8 mouse cellular contexts compared by ENCODE assay signal in genomic region chr16:30188769-30189430, GRCm38 (mm10).
DNase-seq lines count a peak whose midpoint lies in the region; ATAC-seq and TF ChIP-seq lines count a peak whose summit lies in the region.

No protein-coding gene starts in this region.

- WGBS in bone marrow, adult 2 months = 71% methylated on average over 8 of the region's 8 CpGs
- WGBS in lung, embryonic 14.5 days = 62% methylated on average over 8 of the region's 8 CpGs

- DNase-seq in left cerebral cortex, adult 18-20 months (ENCODE audit: low spot score in 2 of 2) = peak; percentile 34 to 42
- no peak for DNase-seq in left cerebral cortex, adult 11 months (ENCODE audit: low spot score)
- DNase-seq in frontal cortex, adult 2 months (ENCODE audit: extremely low spot score in 1 of 2, low spot score in 1 of 2) = peak; percentile 47 to 55
- DNase-seq in kidney, adult 8-10 months = peak; percentile 94 to 96
- no peak for DNase-seq in lung, embryonic 14.5 days
- no peak for DNase-seq in embryo, embryonic 10 days (ENCODE audit: low spot score)
- DNase-seq in liver = no peak

- no peaks in the 10 kb centered on the region for H3K36me3 ChIP-seq in lung, embryonic 14.5 days (ENCODE audit: insufficient read depth)

- peak overlapping the region; percentile 28; the same call in 1 of the 2 replicates for H3K27ac ChIP-seq in bone marrow, adult 2 months (ENCODE audit: control insufficient read depth, insufficient read depth, low read depth, low read length, poor library complexity)
- peak overlapping the region; percentile 36 for H3K27ac ChIP-seq in lung, embryonic 14.5 days (ENCODE audit: low read depth)

- no peak for TF ChIP-seq CTCF in bone marrow, adult 2 months (IDR thresholded peaks at IDR 0.05; ENCODE audit: control insufficient read depth, insufficient read depth, low read length)
- TF ChIP-seq CTCF in lung, embryonic 14.5 days (IDR thresholded peaks at IDR 0.05; ENCODE audit: low read depth) = no peak

- H3K4me1 ChIP-seq in bone marrow, adult 2 months (ENCODE audit: control insufficient read depth, insufficient read depth, low read length) = peaks cover 22% of the 10 kb centered on the region
- peaks cover 55% of the 10 kb centered on the region for H3K4me1 ChIP-seq in lung, embryonic 14.5 days (ENCODE audit: insufficient read depth)

- H3K4me2 ChIP-seq in lung, embryonic 14.5 days = no peak overlapping the region

- no peak for TF ChIP-seq POLR2A in bone marrow, adult 2 months (IDR thresholded peaks at IDR 0.05; ENCODE audit: borderline replicate concordance, control insufficient read depth, low read depth, low read length)

- H3K9me3 ChIP-seq in lung, embryonic 14.5 days (ENCODE audit: low read depth, low read length) = no peaks in the 10 kb centered on the region

- ATAC-seq in lung, embryonic 14.5 days (ENCODE audit: insufficient read depth) = no peak

- H3K4me3 ChIP-seq in bone marrow, adult 2 months (replicated peaks; ENCODE audit: control insufficient read depth, low read depth, low read length) = no peak overlapping the region
- no peak overlapping the region for H3K4me3 ChIP-seq in lung, embryonic 14.5 days (ENCODE audit: low read depth, low read length)

- H3K27me3 ChIP-seq in lung, embryonic 14.5 days (ENCODE audit: insufficient read depth, low read length) = no peaks in the 10 kb centered on the region

- no peak overlapping the region for H3K9ac ChIP-seq in lung, embryonic 14.5 days

Comparison
In these comparisons a context has a peak if more than half of its experiments do, and no peak if none do; other contexts are left out.
1. DNase-seq: peak in left cerebral cortex, adult 18-20 months (2 of 2), frontal cortex, adult 2 months (2 of 2) and kidney, adult 8-10 months (2 of 2); none in left cerebral cortex, adult 11 months (single experiment), lung, embryonic 14.5 days (single experiment), embryo, embryonic 10 days (single experiment) and liver (single experiment).